ENCODE assay signal across 12 mouse cellular contexts in the genomic region with DNA sequence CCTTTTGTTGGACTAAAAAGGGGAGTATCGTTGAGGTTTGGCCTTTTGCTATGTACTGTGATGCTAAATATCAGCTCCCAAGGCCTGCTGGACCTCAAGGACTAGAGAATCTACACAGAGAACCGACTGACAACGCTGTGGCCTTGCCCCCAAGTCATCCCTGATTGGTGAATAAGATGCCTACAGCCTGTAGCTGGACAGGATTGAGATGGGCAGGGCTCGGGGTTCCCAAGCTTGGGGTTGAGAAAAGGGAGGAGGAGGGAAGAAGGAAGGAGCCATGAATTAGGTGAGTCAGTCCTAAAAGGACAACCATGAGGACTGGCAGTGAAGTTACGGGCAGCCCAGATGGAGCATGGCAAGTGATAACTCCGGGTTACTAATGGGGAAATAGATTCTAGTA.
"Had no signal": no experiment of that assay in that cellular context is flagged by ENCODE, and none has a peak within 500 bp of the region (broad histone marks: within the 10 kb centered on the region; RNA-seq: fewer than 3 reads in every experiment).

No protein-coding gene starts in this region.

- DNase-seq: gastrocnemius, adult 2 months; gastrocnemius, postnatal 10 days; gastrocnemius, postnatal 25 days; heart, adult 2 months; heart, postnatal 10 days; heart, postnatal 4 days; kidney, adult 18-20 months; kidney, adult 8-10 months; kidney, postnatal 10 days; kidney, postnatal 25 days; left cerebral cortex, postnatal 4 days; lung, adult 18-20 months had no signal
